Mouse (Mus musculus): ENCODE data around the gene Dpf1. TPM values are rescaled to one million over a fixed set of nuclear protein-coding genes. Genes with fewer than 3 reads are reported as not detected.

Dpf1 gene
- polyA plus RNA-seq, 1 experiment from 2014 or later = 213 TPM

- no peak for ATAC-seq
- no peaks in the 10 kb centered on the region for H3K36me3 ChIP-seq
- 35% methylated on average over 11 of the region's 11 CpGs for WGBS
- H3K4me1 ChIP-seq (replicated peaks) = peaks cover 51% of the 10 kb centered on the region
- 0 out of 2 replicates have a peak, but pooled peaks cover 8% of the 10 kb centered on the region for H3K27me3 ChIP-seq
- no peak overlapping the region for H3K4me3 ChIP-seq (replicated peaks)
- 0 out of 2 replicates have a peak overlapping the region, but pooled peaks have one; percentile 2 for H3K4me2 ChIP-seq (replicated peaks)
- H3K9ac ChIP-seq (replicated peaks) = no peak overlapping the region
- H3K27ac ChIP-seq = peak overlapping the region; percentile 48
- H3K9me3 ChIP-seq = no peaks in the 10 kb centered on the region
Measured at GRCm38 (mm10) chr7:29290691-29291485, 12.9 kb upstream of the Dpf1 start.

GRCm38 (mm10) chr7:29291616-29292457 lies 11.9 kb upstream of the Dpf1 start:
- Histone ChIP-seq H3K9me3 (no peaks in the 10 kb centered on the region), H3K4me2 (replicated peaks) (peak overlapping the region; percentile 14; the same call in 1 of the 2 replicates), H3K36me3 (no peaks in the 10 kb centered on the region), H3K4me1 (replicated peaks) (peaks cover 51% of the 10 kb centered on the region), H3K27me3 (0 out of 2 replicates have a peak, but pooled peaks cover 5% of the 10 kb centered on the region), H3K27ac (peak overlapping the region; percentile 74), H3K9ac (replicated peaks) (0 out of 2 replicates have a peak overlapping the region, but pooled peaks have one; percentile 29), H3K4me3 (replicated peaks) (no peak overlapping the region)
- peak; percentile 53 for ATAC-seq
- 24% methylated on average over 7 of the region's 7 CpGs for WGBS

- H3K36me3 ChIP-seq = no peaks in the 10 kb centered on the region
- H3K4me3 ChIP-seq (replicated peaks) = no peak overlapping the region
- H3K4me2 ChIP-seq (replicated peaks) = peak overlapping the region; percentile 14; the same call in 1 of the 2 replicates
- peaks cover 51% of the 10 kb centered on the region for H3K4me1 ChIP-seq (replicated peaks)
- 0 out of 2 replicates have a peak, but pooled peaks cover 5% of the 10 kb centered on the region for H3K27me3 ChIP-seq
- 0 out of 2 replicates have a peak overlapping the region, but pooled peaks have one; percentile 29 for H3K9ac ChIP-seq (replicated peaks)
- peak overlapping the region; percentile 74 for H3K27ac ChIP-seq
- WGBS = 31% methylated on average over 8 of the region's 8 CpGs
- no peaks in the 10 kb centered on the region for H3K9me3 ChIP-seq
- ATAC-seq = no peak; the same call in 1 of the 2 replicates
Measured at GRCm38 (mm10) chr7:29292458-29293098, 11.2 kb upstream of the Dpf1 start.

- Histone ChIP-seq H3K4me3 (replicated peaks) (no peak overlapping the region), H3K4me2 (replicated peaks) (no peak overlapping the region), H3K27ac (peak overlapping the region; percentile 74), H3K27me3 (no peaks in the 10 kb centered on the region), H3K36me3 (no peaks in the 10 kb centered on the region), H3K9me3 (no peaks in the 10 kb centered on the region), H3K4me1 (replicated peaks) (peaks cover 51% of the 10 kb centered on the region), H3K9ac (replicated peaks) (no peak overlapping the region)
- peak; percentile 10; the same call in 1 of the 2 replicates for ATAC-seq
- 26% methylated on average over 19 of the region's 19 CpGs for WGBS
Measured at GRCm38 (mm10) chr7:29293131-29294065, 10.4 kb upstream of the Dpf1 start.

DNA sequence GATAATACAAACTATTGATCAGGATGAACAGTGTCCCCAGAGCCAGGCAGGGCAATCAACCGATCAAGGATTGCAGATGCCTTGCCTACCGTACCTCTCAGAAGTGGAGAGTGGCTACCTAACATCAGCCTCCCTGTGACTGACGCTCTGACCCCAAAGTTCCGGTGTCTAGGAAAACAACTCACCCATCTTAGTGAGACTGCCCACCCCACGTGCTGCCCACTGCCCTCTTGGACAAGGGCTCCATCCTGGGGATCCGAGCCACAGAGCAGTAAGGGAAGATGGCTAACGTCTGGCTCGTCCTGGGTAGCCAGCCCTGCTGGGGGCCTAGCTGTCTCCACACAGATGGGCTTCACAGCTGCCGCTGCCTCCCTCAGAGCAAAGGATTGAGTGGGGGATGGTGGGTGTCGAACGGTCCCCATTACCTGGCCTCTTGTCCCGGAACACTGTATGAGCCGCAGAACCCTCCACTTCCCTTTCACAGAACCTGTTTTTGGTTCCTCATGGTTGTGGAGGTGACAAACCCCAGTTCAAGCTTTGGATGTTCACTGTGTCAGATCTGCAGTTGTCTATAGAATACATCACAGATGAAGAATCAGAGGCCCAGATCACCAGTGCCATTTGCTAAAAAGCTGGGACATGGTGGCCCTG lies 9.5 kb upstream of the Dpf1 start:
- Histone ChIP-seq H3K4me1 (replicated peaks) (peaks cover 45% of the 10 kb centered on the region), H3K4me2 (replicated peaks) (no peak overlapping the region), H3K9me3 (no peaks in the 10 kb centered on the region), H3K4me3 (replicated peaks) (no peak overlapping the region), H3K36me3 (no peaks in the 10 kb centered on the region), H3K27ac (0 out of 2 replicates have a peak overlapping the region, but pooled peaks have one; percentile 66), H3K27me3 (no peaks in the 10 kb centered on the region), H3K9ac (replicated peaks) (no peak overlapping the region)
- no peak for ATAC-seq
- WGBS = 62% methylated on average over 13 of the region's 13 CpGs

- no peaks in the 10 kb centered on the region for H3K9me3 ChIP-seq
- H3K9ac ChIP-seq (replicated peaks) = no peak overlapping the region
- ATAC-seq = no peak
- no peak overlapping the region for H3K4me2 ChIP-seq (replicated peaks)
- H3K36me3 ChIP-seq = no peaks in the 10 kb centered on the region
- H3K27me3 ChIP-seq = no peaks in the 10 kb centered on the region
- no peak overlapping the region for H3K27ac ChIP-seq
- WGBS = 86% methylated on average over 24 of the region's 24 CpGs
- H3K4me1 ChIP-seq (replicated peaks) = peaks cover 32% of the 10 kb centered on the region
- no peak overlapping the region for H3K4me3 ChIP-seq (replicated peaks)
Measured at GRCm38 (mm10) chr7:29295861-29296647, 7.7 kb upstream of the Dpf1 start.

DNA sequence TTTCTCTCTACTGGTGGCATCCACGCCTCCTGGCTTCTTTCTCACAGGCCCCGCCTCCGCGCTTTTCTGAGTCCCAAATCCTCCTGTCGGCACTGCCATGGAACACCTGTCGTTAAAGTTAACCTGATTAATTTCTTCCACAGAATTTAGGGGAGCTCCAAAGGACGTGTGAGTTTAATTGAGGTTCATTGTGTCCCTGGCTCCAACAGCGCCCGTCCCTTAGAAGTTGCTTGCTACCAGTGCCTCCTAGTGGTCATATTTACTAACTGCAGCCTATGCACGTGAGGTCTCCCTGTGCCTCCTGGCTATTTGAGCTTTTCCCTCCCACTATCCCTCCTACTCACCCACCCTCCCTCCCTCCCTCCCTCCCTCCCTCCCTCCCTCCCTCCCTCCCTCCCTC lies 6.8 kb upstream of the Dpf1 start:
- H3K9me3 ChIP-seq = no peaks in the 10 kb centered on the region
- no peak overlapping the region for H3K9ac ChIP-seq (replicated peaks)
- no peak overlapping the region for H3K27ac ChIP-seq
- 15% methylated on average over 10 of the region's 10 CpGs for WGBS
- peaks cover 23% of the 10 kb centered on the region for H3K4me1 ChIP-seq (replicated peaks)
- no peak overlapping the region for H3K4me3 ChIP-seq (replicated peaks)
- no peak for ATAC-seq
- H3K4me2 ChIP-seq (replicated peaks) = no peak overlapping the region
- H3K36me3 ChIP-seq = no peaks in the 10 kb centered on the region
- no peaks in the 10 kb centered on the region for H3K27me3 ChIP-seq

- Histone ChIP-seq H3K4me3 (replicated peaks) (0 out of 2 replicates have a peak overlapping the region, but pooled peaks have one; percentile 11), H3K4me1 (replicated peaks) (peaks cover 27% of the 10 kb centered on the region), H3K4me2 (replicated peaks) (peak overlapping the region; percentile 36), H3K27ac (peak overlapping the region; percentile 75), H3K9me3 (no peaks in the 10 kb centered on the region), H3K36me3 (no peaks in the 10 kb centered on the region), H3K9ac (replicated peaks) (no peak overlapping the region), H3K27me3 (no peaks in the 10 kb centered on the region)
- no peak for ATAC-seq
- WGBS = 2% methylated on average over 7 of the region's 7 CpGs
Measured at GRCm38 (mm10) chr7:29301127-29301566, 2.6 kb upstream of the Dpf1 start.

GRCm38 (mm10) chr7:29302641-29303040 lies 1.1 kb upstream of the Dpf1 start:
- H3K4me1 ChIP-seq (replicated peaks) = peaks cover 42% of the 10 kb centered on the region
- no peaks in the 10 kb centered on the region for H3K9me3 ChIP-seq
- 53% methylated on average over 7 of the region's 7 CpGs for WGBS
- H3K36me3 ChIP-seq = no peaks in the 10 kb centered on the region
- H3K4me2 ChIP-seq (replicated peaks) = no peak overlapping the region
- H3K9ac ChIP-seq (replicated peaks) = no peak overlapping the region
- H3K27ac ChIP-seq = no peak overlapping the region
- H3K4me3 ChIP-seq (replicated peaks) = no peak overlapping the region
- no peak for ATAC-seq
- no peaks in the 10 kb centered on the region for H3K27me3 ChIP-seq
